Mouse (Mus musculus): Measurements from ENCODE around the gene Mmp17.
"Not testable (repeated sequence)": the region's sequence is repeated elsewhere in the genome, so short reads cannot be mapped to it uniquely, and the experiment has no call there.

Gene Mmp17

DNA sequence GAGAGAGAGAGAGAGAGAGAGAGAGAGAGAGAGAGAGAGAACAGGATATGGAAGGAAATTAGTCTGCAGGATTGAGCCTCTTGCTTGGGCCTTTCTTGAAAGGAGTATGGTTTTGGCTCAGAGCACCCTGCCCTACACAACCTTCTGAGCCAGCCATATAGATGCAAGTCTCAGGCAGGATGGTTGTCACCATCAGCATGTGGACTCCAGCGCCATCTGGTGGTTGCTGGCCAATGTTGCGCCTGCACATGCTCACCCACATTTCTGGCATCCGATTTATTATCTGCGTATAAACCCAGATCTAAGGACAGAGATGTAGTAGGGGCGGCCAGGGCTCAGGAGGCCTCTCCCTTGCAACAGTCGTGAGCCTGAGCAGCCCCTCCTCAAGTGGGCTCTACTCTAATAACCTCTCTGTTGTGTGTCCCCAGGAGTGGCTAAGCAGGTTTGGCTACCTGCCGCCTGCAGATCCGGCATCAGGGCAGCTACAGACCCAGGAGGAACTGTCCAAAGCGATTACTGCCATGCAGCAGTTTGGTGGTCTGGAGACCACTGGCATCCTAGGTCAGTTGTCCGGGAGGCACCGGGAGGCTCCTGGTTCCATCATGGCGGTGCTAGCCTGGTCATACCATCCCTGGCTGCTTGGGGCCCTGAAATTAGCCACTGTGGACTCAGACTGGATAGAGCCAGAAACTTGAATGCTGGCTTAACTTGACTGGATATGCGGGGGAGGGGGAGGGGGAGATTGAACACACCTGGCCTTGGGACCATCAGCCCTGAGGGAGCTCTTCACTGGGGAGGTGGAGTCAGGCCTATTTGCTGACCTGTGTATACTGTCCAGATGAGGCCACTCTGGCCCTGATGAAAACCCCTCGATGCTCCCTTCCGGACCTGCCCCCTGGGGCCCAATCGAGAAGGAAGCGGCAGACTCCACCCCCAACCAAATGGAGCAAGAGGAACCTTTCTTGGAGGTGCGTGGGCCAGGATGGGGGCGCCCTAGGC lies 10.4 kb downstream of the Mmp17 start:
- peak; percentile 50 to 81 for DNase-seq

DNA sequence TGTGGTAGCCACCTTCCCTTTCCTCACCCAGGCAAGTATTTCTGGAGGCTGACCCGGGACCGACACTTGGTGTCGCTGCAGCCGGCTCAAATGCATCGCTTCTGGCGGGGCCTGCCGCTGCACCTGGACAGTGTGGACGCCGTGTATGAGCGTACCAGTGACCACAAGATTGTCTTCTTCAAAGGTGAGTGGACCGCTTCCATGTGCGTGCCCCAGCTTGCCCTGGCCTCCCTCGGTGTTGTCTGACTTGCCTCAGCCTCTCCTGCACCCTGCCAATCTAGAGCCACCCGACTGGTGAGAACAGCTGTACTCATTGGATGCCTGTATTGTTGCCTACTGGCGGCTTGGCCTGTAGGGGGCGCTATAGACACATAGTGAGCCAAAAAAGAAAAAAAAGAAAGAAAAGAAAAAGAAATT lies 18.1 kb downstream of the Mmp17 start:
- no peak for DNase-seq

DNA sequence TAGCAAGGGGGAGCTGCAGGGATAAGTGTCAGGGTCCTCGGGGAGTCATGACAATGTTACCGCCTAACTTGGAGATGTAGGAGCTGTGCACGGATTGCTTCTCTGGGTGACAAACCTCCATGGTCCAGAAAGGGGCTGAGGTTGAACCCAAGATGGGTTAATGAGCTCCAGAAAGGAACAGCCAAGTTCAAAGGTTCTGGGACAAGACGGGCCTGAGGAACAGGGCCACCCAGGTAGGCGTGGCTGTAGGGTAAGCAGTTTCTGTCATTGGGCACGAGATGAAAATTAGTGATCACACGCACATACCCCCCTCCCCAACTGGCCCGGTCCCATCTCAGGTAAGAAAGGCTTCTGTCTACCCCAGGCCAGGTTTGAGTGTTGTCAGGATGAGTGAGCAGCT lies 23.5 kb downstream of the Mmp17 start:
- no peak for DNase-seq

DNA sequence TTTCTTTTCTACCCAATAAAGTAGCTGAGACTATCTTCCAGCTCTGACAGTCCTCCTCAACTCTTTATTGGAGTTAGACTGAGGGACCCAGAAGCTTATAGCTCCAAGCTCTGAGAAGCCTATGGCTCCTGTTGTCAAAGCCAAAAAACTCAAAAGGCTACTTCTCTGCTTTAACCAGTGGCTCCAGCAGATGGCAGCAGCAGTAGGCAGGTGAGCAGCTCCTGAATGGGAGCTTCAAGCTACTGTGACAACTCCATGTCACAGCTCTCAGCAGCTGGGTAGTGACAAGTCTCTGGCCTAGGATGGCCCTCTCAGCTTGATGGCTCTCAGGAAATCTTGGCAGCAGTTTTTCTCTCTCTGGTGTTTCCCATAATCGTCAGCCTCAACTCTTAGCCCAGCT lies 27.1 kb downstream of the Mmp17 start:
- DNase-seq, result peak in 1 of 2 experiments; percentile 63

DNA sequence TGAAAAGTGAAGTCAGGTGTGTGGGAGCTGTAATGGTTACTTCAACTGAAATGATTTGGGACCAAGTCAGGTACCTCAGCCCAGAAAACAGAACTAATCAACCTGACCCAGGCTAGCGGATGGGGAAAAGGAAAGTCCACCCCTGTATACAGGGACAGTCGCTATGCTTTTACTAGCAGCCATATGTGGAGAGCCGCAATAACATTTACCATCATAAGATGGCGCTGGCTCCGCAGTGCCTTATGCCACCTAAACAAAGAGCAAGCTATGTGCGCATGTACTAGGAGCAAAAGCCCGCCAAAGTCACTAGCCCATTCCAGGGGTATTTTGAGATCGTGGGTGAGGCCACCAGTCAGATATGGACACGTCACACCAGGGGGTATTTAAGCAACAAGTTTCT lies 36.6 kb downstream of the Mmp17 start:
- not testable (repeated sequence) for DNase-seq

DNA sequence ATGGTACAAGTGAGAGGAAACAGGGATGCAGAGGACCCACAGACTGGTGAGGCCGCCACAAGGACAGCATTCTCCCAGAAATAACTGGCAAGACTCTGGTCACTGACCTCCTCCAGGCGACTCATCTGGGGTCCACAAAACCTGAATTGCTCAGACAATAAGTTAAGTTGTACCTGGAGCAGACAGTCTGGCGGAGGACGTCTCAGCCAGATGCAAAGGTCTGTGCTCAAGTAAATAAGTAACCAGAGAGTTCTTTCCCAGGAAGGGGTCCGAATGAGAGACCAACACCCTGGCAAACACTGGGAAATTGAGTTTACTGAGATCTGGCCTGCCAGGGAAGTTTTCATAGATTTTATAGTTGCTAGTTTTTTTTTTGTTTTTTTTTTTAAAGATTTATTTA lies 37.4 kb downstream of the Mmp17 start:
- DNase-seq, result no peak

DNA sequence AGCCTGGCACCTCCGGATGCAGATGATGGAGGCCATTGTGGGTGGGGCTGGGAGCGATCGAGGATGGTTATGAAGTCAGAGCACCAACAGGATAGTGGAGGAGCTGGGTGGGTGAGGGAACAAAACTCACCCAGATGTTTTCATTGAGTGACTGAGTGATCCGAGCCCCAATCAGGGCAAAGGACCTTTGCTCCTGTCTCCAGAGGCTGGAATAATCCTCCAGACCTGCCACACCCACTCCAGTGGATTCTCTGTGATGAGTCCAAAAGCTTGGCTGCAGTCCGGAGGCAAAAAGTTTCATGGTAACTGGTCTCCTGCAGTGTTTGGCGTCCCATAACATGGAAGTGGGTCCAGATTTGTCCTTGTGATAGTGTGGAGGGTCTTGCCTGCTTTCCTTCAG lies 42.1 kb downstream of the Mmp17 start:
- DNase-seq, result no peak

DNA sequence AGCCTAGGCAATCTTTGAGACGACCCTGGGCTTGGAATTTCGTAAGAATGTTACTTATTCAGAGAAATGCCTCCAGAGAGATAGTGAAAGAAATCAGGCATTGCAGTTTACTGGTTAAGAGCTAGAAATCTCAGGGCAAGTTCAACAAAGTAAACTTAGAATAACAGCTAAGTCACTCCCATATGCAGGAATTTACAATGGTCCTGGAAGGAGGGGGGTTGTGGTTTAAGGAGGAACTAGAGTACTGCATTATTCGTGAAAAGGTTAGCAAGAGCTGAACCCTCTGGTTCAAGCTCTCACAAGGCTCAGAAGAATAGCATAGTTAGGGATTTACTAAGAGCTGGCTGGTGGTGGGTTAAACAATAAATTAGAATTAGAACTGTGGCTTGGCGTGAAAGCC lies 42.6 kb downstream of the Mmp17 start:
- not testable (repeated sequence) for DNase-seq

DNA sequence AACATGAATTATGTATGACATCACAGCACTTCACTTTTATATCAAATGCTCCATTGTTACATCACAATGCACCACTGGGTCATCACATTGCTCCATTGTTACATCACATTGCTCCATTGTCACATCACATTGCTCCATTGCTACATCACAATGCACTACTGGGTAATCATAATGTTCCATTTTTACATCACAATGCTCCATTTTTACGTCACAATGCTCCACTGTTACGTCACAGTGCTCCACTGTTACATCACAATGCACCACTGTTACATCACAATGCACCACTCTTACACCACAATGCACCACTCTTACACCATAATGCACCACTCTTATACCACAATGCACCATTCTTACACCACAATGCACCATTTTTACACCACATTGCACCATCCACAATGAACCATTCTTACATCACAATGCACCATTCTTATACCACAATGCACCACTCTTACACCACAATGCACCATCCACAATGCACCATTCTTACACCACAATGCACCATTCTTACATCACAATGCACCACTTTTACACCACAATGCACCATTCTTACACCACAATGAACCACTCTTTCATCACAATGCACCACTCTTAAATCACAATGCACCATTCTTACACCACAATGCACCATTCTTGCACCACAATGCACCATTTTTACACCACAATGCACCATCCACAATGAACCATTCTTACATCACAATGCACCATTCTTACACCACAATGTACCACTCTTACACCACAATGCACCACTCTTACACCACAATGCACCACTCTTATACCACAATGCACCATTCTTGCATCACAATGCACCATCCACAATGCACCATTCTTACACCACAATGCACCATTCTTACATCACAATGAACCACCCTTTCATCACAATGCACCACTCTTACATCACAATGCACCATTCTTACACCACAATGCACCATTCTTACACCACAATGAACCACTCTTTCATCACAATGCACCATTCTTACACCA lies 48.6 kb downstream of the Mmp17 start:
- not testable (repeated sequence) for DNase-seq

DNA sequence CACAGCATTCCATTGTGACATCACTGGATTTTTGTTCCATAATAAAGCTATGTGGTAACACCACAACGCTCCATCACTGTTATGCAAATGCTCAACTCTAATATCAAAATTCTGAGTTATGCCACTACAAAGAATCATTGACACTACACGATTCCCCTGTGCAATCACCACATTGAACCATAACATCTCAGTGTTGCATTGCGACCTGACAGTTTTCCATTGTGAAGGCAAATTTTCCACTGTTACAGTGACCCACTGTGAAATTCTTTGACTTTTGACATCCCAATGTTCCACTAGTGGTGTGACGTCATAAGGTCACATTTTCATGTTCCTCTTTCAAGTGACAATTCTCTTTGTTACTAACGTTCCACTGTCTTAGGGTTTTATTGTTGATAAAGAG lies 66.9 kb downstream of the Mmp17 start:
- DNase-seq, result no peak

DNA sequence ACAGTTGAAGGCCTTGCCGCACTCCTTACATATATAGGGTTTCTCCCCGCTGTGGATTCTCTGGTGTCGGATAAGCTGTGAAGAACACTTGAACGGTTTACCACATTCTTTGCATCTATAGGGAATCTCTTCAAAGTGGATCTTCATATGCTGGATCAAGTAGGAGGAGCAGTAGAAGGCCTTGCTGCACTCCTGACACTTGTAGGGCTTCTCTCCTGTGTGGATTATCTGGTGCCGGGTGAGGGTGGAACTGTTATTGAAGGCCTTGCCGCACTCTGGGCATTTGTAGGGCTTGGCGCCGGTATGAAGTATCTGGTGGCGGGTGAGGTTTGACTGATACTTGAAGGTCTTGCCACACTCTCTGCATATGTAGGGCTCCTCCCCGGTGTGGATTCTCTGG lies 73.0 kb downstream of the Mmp17 start:
- no peak for DNase-seq

DNA sequence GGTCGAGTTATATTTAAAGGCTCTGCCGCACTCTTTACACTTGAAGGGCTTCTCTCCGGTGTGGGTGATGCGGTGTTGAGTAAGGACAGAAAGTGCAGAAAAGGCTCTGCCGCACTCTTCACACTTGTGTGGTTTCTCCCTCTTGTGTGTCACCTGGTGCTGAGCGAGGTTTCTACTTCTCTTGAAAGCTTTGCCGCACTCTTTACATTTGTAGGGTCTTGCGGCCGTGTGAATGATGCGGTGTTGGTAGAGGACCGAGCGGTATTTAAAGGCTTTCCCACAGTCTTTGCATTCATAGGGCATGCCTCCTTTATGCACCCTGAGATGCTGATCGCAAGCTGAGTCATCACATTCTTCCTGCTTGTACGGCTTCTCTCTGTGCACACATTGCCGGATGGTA lies 74.0 kb downstream of the Mmp17 start:
- no peak for DNase-seq
